Mouse (Mus musculus): Measurements from ENCODE around the gene Olfr420. TPM values are rescaled to one million over a fixed set of nuclear protein-coding genes. Genes with fewer than 3 reads are reported as not detected.

Olfr420 gene
- 0.24 TPM for polyA plus RNA-seq (2017; shearing (Covaris generic))

DNA sequence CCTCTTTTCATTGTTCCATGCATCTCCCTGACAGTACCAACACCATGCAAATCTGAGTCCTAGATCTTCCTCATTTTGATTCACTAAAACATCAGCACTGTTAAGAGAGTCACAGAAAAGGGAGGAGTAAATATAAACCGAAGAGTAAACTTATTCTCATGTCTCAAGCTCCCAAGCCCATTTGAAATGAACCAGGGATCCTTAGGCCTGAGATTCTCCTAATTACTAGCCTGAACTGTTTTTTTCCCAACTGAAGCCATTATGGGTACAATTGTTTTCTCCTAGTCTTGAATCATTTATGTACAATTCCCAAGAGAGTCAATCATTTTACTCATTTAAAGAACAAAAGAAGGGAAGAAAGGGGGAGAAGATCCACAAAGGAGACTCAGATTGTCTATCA is at the start of gene Olfr420:
Gene Olfr420 (plus strand): TSS at position 301 of the 400 bp plus-strand sequence.

DNA sequence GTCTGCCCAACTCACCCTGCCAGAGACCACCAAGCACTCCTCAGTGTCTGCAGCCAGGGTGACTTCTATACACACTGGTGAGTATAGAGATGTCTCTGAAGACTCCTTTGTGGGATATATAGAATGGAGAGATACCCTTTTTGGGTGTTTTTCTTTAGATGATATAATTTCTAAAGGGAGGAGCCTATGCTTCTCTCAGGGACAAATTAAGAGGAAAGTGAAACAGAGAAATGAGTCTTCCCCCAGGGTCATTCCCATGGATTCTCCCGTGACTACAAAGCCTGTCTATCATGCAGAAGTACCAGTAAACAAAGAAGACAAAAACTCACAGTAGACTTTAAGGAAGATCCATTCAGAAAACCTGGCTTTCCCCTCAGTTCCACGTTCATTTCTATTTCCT is 34.4 kb upstream of the Olfr420 start, which contains the start of gene Olfr231:
Gene Olfr231 (minus strand): TSS at position 101 of the 400 bp plus-strand sequence.

DNA sequence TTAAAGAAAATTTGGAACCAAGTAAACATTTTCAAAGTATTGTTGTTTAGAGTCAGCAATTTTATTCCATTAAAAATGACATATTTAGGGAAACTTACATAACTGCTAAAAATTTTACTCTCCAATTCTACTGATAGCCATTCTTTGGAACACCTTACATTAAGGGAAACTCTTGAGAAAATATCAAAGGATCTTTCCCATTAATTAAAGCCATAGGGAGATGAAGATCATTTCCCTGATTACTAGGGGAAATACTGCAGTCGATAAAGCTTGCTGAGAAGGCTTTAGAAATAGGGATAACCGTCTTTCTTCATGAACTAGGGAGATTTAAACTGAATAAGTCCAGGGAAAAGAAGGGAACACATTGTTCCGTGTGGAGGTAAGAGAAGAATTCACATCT is 24.2 kb upstream of the Olfr420 start, which contains the start of gene Olfr424:
Gene Olfr424 (plus strand): TSS at position 301 of the 400 bp plus-strand sequence.

DNA sequence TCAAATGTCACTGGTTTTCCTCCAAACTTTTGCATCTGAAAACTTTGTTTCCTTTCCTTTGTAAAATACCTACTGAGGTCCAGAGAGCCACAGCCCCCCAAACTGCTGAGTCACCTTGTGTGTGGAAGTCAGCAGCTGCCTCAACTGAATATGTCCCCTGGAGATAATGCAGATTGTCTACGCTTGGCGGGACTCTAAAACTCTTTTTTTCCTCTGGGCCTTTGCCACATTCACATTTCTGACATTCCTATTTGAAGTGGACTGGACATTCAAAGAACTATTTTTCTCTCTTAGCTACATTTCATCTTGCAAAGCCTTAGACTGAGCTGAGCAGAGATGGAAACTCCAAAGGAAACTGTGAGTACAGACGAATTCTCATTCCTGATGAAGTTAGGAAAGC is 17.2 kb downstream of the Olfr420 start, which contains the start of gene Spta1:
Gene Spta1 (plus strand): TSS at position 172 of the 400 bp plus-strand sequence.

Other genes with a start within 250 kb of the Olfr420 start
- 19.8 TPM for gene Ifi211, start 242.6 kb upstream of the Olfr420 start, polyA plus RNA-seq (2017; shearing (Covaris generic))
- 467 TPM for gene Mndal, start 213.1 kb upstream of the Olfr420 start, polyA plus RNA-seq (2017; shearing (Covaris generic))
- 263 TPM for gene Ifi203, start 213.0 kb upstream of the Olfr420 start, polyA plus RNA-seq (2017; shearing (Covaris generic))
- 0.22 TPM for gene Ifi202b, start 172.9 kb upstream of the Olfr420 start, polyA plus RNA-seq (2017; shearing (Covaris generic))
- gene Ifi205, start 123.8 kb upstream of the Olfr420 start, polyA plus RNA-seq (2017; shearing (Covaris generic)), result not detected
- not detected for gene Olfr433, start 114.9 kb upstream of the Olfr420 start, polyA plus RNA-seq (2017; shearing (Covaris generic))
- gene Olfr432, start 106.4 kb upstream of the Olfr420 start, polyA plus RNA-seq (2017; shearing (Covaris generic)), result 0.54 TPM
- not detected for gene Olfr430, start 89.0 kb upstream of the Olfr420 start, polyA plus RNA-seq (2017; shearing (Covaris generic))
- gene Olfr429, start 71.3 kb upstream of the Olfr420 start, polyA plus RNA-seq (2017; shearing (Covaris generic)), result not detected
- not detected for gene Olfr427, start 58.7 kb upstream of the Olfr420 start, polyA plus RNA-seq (2017; shearing (Covaris generic))
- not detected for gene Olfr231, start 34.5 kb upstream of the Olfr420 start, polyA plus RNA-seq (2017; shearing (Covaris generic))
- gene Olfr424, start 24.1 kb upstream of the Olfr420 start, polyA plus RNA-seq (2017; shearing (Covaris generic)), result not detected
- 0.05 TPM for gene Spta1, start 17.1 kb downstream of the Olfr420 start, polyA plus RNA-seq (2017; shearing (Covaris generic))
- not detected for gene Olfr419, start 96.4 kb downstream of the Olfr420 start, polyA plus RNA-seq (2017; shearing (Covaris generic))
- not detected for gene Mptx1, start 174.9 kb downstream of the Olfr420 start, polyA plus RNA-seq (2017; shearing (Covaris generic))
- gene Olfr417, start 209.5 kb downstream of the Olfr420 start, polyA plus RNA-seq (2017; shearing (Covaris generic)), result not detected
- not detected for gene Olfr248, start 235.4 kb downstream of the Olfr420 start, polyA plus RNA-seq (2017; shearing (Covaris generic))

All from effector memory CD4-positive, alpha-beta T cell, adult 7 months (primary cell).